Mouse (Mus musculus): ENCODE measurements at regions not wholly inside any gene's neighbourhood (a gene's known extent, or its start where the extent isn't known, plus 50 kb on each side); places are given as distances from the start of the nearest gene placed in this dataset.

GRCm38 (mm10) chr11:27726109-27726508, 613.6 kb downstream of the Gm6685 start:
- TF ChIP-seq HCFC1 (IDR thresholded peaks at IDR 0.05; ENCODE audit: borderline replicate concordance, insufficient read depth, low read length): no peak
- TF ChIP-seq ZNF384 (IDR thresholded peaks at IDR 0.05; ENCODE audit: low read depth, low read length): no peak
- no peak for TF ChIP-seq ZC3H11A (IDR thresholded peaks at IDR 0.05; ENCODE audit: borderline replicate concordance, low read depth, low read length)
- no peak for TF ChIP-seq CHD2 (IDR thresholded peaks at IDR 0.05; ENCODE audit: low read depth, low read length)
- TF ChIP-seq MAFK (IDR thresholded peaks at IDR 0.05; ENCODE audit: insufficient read depth, low read depth, low read length): peak; percentile 75

Data from ES-E14 (cell line).